Comparison of ENCODE assay signal across 12 mouse cellular contexts in the genomic region with DNA sequence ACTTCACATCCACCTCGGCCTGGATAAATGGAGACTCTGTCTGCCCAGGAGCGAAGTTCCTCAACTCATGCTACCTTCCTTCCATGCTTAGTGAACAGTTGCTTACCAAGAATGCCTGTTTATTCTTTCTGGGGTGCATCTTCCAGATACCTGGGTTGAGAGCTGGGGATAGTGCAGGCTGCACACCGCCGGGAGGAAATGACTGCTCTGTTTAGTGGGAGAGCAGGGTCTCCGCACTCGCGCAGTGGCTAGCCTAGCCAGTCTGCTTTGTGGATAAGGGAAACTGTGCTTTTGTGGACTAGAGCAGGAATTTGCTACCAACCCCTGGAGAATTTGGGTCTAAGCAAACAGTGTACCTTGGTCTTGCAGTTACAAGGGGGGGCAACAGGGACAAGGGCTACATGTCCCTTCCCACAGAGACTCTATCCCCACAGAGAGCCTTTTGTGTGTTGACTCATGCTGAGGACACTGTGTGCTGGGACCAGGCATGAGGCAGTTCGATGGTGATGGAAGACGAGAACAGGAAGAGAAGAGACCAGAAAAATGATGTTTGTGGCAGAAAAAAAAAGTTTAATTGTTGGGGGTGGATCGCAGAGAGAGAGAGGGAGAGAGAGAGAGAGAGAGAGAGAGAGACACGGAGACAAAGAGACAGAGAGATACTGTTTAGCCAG. TPM values are rescaled to one million over a fixed set of nuclear protein-coding genes. Genes with fewer than 3 reads are reported as not detected.
DNase-seq lines count a peak whose midpoint lies in the region; ATAC-seq and TF ChIP-seq lines count a peak whose summit lies in the region.
"Had no signal": no experiment of that assay in that cellular context is flagged by ENCODE, and none has a peak within 500 bp of the region (broad histone marks: within the 10 kb centered on the region; RNA-seq: fewer than 3 reads in every experiment).

No protein-coding gene starts in this region.

- H3K36me3 ChIP-seq in liver, embryonic 11.5 days (ENCODE audit: control insufficient read depth, insufficient read depth, low read length): no peaks in the 10 kb centered on the region
- H3K36me3 ChIP-seq in liver, embryonic 13.5 days: no peaks in the 10 kb centered on the region
- no peaks in the 10 kb centered on the region for H3K36me3 ChIP-seq in hindbrain, postnatal 0 days (ENCODE audit: insufficient read depth, low read length)

- WGBS in liver, embryonic 11.5 days: 37% methylated on average over 11 of the region's 11 CpGs
- WGBS in liver, embryonic 13.5 days (ENCODE audit: insufficient replicate concordance): 30% methylated on average over 11 of the region's 11 CpGs
- 80% methylated on average over 11 of the region's 11 CpGs for WGBS in hindbrain, postnatal 0 days

- peaks cover 24% of the 10 kb centered on the region for H3K4me1 ChIP-seq in liver, embryonic 11.5 days (replicated peaks; ENCODE audit: control insufficient read depth, insufficient read depth, low read length)
- peaks cover 44% of the 10 kb centered on the region for H3K4me1 ChIP-seq in liver, embryonic 13.5 days (replicated peaks)
- H3K4me1 ChIP-seq in hindbrain, postnatal 0 days (ENCODE audit: insufficient read depth, low read length): no peaks in the 10 kb centered on the region

- no peak for TF ChIP-seq CTCF in hindbrain, postnatal 0 days (IDR thresholded peaks at IDR 0.05; ENCODE audit: low read depth)

- peak; percentile 27; the same call in 1 of the 2 replicates for ATAC-seq in liver, embryonic 11.5 days (replicated peaks; ENCODE audit: low FRiP score)
- ATAC-seq in liver, embryonic 13.5 days (ENCODE audit: low read depth): peak; percentile 26; the same call in 1 of the 2 replicates
- ATAC-seq in hindbrain, postnatal 0 days: no peak

- peak overlapping the region; percentile 25; the same call in 1 of the 2 replicates for H3K4me3 ChIP-seq in liver, embryonic 11.5 days (ENCODE audit: low read depth, low read length)
- peak overlapping the region; percentile 19; the same call in 1 of the 2 replicates for H3K4me3 ChIP-seq in liver, embryonic 13.5 days (replicated peaks)
- H3K4me3 ChIP-seq in hindbrain, postnatal 0 days (ENCODE audit: low read length): no peak overlapping the region

- H3K9me3 ChIP-seq in liver, embryonic 11.5 days (ENCODE audit: control insufficient read depth, low read length): no peaks in the 10 kb centered on the region
- H3K9me3 ChIP-seq in liver, embryonic 13.5 days (replicated peaks): no peaks in the 10 kb centered on the region
- H3K9me3 ChIP-seq in hindbrain, postnatal 0 days (ENCODE audit: low read length): no peaks in the 10 kb centered on the region

- no peak for DNase-seq in liver, embryonic 11.5 days (ENCODE audit: low spot score)
- DNase-seq in liver: no peak
- DNase-seq in NIH3T3 (ENCODE audit: low read depth): peak; percentile 39
- no peak for DNase-seq in liver, embryonic 13.5 days
- DNase-seq in thymus, postnatal 0 days (ENCODE audit: low spot score): peak; percentile 52
- no peak for DNase-seq in cerebellum, adult 11-12 months
- DNase-seq in hindbrain, postnatal 0 days (ENCODE audit: low spot score): no peak
- no peak for DNase-seq in kidney, postnatal 4 days
- DNase-seq: cerebellum, postnatal 25 days; heart, postnatal 4 days; right cerebral cortex, postnatal 14 days had no signal

- H3K4me2 ChIP-seq in liver, embryonic 11.5 days: peak overlapping the region; percentile 39
- H3K4me2 ChIP-seq in liver, embryonic 13.5 days: peak overlapping the region; percentile 53
- H3K4me2 ChIP-seq in hindbrain, postnatal 0 days (ENCODE audit: low read depth, low read length): no peak overlapping the region

- H3K27me3 ChIP-seq in liver, embryonic 11.5 days (replicated peaks; ENCODE audit: control insufficient read depth, insufficient read depth, low read length): no peaks in the 10 kb centered on the region
- H3K27me3 ChIP-seq in liver, embryonic 13.5 days: no peaks in the 10 kb centered on the region
- no peaks in the 10 kb centered on the region for H3K27me3 ChIP-seq in hindbrain, postnatal 0 days (ENCODE audit: insufficient read depth, low read length)

- peak overlapping the region; percentile 45; the same call in 1 of the 2 replicates for H3K9ac ChIP-seq in liver, embryonic 11.5 days (ENCODE audit: low read depth, low read length)
- peak overlapping the region; percentile 35; the same call in 1 of the 2 replicates for H3K9ac ChIP-seq in liver, embryonic 13.5 days
- H3K9ac ChIP-seq in hindbrain, postnatal 0 days (replicated peaks; ENCODE audit: low read length): no peak overlapping the region

- H3K27ac ChIP-seq in liver, embryonic 11.5 days (ENCODE audit: low read depth, low read length): no peak overlapping the region
- H3K27ac ChIP-seq in liver, embryonic 13.5 days: peak overlapping the region; percentile 52
- no peak overlapping the region for H3K27ac ChIP-seq in hindbrain, postnatal 0 days

RNA-seq across cellular contexts. Expression of a gene that starts 1.9 kb away (rescaled TPM):
- polyA plus RNA-seq in liver, embryonic 11.5 days (2014; fragmentation: Nextera tagmentation; extraction: Ambion mirVana): 16.5 and 16.6 TPM in 2 replicates
- polyA plus RNA-seq in liver, embryonic 13.5 days (2015; fragmentation: Nextera tagmentation; extraction: Ambion mirVana): 16.5 and 18.8 TPM in 2 replicates
- 153 and 179 TPM in 2 replicates for polyA plus RNA-seq in thymus, postnatal 0 days (2015; fragmentation: Nextera tagmentation; extraction: Ambion mirVana)
- not detected in 2 replicates for total RNA-seq in hindbrain, postnatal 0 days (2014; rRNA removed)
- 1.0 and 1.6 TPM in 2 replicates for polyA plus RNA-seq in hindbrain, postnatal 0 days (2015; fragmentation: Nextera tagmentation; extraction: Ambion mirVana)
- total RNA-seq: liver, adult 2 months had no signal

Comparison
In these comparisons a context has a peak if more than half of its experiments do, and no peak if none do; other contexts are left out.
1. DNase-seq: peak in NIH3T3 (single experiment) and thymus, postnatal 0 days (single experiment); none in liver, embryonic 11.5 days (single experiment), liver (single experiment), liver, embryonic 13.5 days (single experiment), cerebellum, adult 11-12 months (single experiment), hindbrain, postnatal 0 days (single experiment) and kidney, postnatal 4 days (0 of 2).